Mouse (Mus musculus) limb, embryonic 14.5 days (tissue): Measurements from ENCODE around the gene Bcr. TPM values are rescaled to one million over a fixed set of nuclear protein-coding genes. Genes with fewer than 3 reads are reported as not detected.
A peak's percentile ranks its signal among the peaks of the same experiment; 100 is the strongest.

ENCODE experiments used
- ATAC-seq: fragments of 200-750 bp; cut with Nextera tagmentation; 2 replicates; pipeline ENCODE4 v1.8.0; 2017; ENCODE audit warnings: low read depth, moderate number of reproducible peaks, moderate TSS enrichment; ENCODE audit not compliant: low FRiP score
- DNase-seq: peaks from one replicate; pipeline ENCODE4 v3.0.0-alpha.2; 2015; ENCODE audit warnings: low spot score
- H3K27ac ChIP-seq: fragments of 300-500 bp; sonication (generic); replicated peaks from 2 replicates; pipeline ENCODE4 v1.5.1; 2014; ENCODE audit warnings: low read depth, mild to moderate bottlenecking, low read length, moderate library complexity, mixed read lengths
- H3K27me3 ChIP-seq: fragments of 300-500 bp; sonication (generic); 2 replicates; pipeline ENCODE4 v1.6.1; 2014; ENCODE audit warnings: low read length, mixed read lengths; ENCODE audit not compliant: control insufficient read depth, insufficient read depth
- H3K36me3 ChIP-seq: fragments of 300-500 bp; sonication (generic); 2 replicates; pipeline ENCODE4 v1.6.1; 2014; ENCODE audit warnings: mild to moderate bottlenecking, low read length, moderate library complexity, mixed read lengths; ENCODE audit not compliant: control insufficient read depth, insufficient read depth
- H3K4me1 ChIP-seq: fragments of 300-500 bp; sonication (generic); 2 replicates; pipeline ENCODE4 v1.6.1; 2014; ENCODE audit warnings: antibody characterized with exemption, low read length, mixed read lengths; ENCODE audit not compliant: control insufficient read depth, insufficient read depth
- H3K4me2 ChIP-seq: fragments of 300-500 bp; sonication (generic); replicated peaks from 2 replicates; pipeline ENCODE4 v1.6.1; 2014; ENCODE audit warnings: low read depth, mild to moderate bottlenecking, low read length, moderate library complexity; ENCODE audit not compliant: severe bottlenecking
- H3K4me3 ChIP-seq: fragments of 300-500 bp; sonication (generic); replicated peaks from 2 replicates; pipeline ENCODE4 v1.5.1; 2014; ENCODE audit warnings: low read length
- H3K9ac ChIP-seq: fragments of 300-500 bp; sonication (generic); 2 replicates; pipeline ENCODE4 v1.6.1; 2014; ENCODE audit warnings: mild to moderate bottlenecking, low read depth, low read length, moderate library complexity; ENCODE audit not compliant: severe bottlenecking
- H3K9me3 ChIP-seq: fragments of 300-500 bp; sonication (generic); 2 replicates; pipeline ENCODE4 v1.6.1; 2016; ENCODE audit warnings: low read length; ENCODE audit not compliant: control insufficient read depth
- POLR2A ChIP-seq: fragments of 200-500 bp; IDR thresholded peaks from 2 replicates; pipeline ENCODE4 v1.8.0; 2012; ENCODE audit warnings: inconsistent platforms, mild to moderate bottlenecking, moderate library complexity, borderline replicate concordance; ENCODE audit not compliant: insufficient read depth, insufficient read length; ENCODE audit errors: extremely low read depth
- WGBS: fragments of 180-500 bp; shearing (Covaris S2); extraction: QIAGEN DNeasy Blood & Tissue Kit; methylation state at CpG from one replicate; pipeline ENCODE4 v1.1.7; 2014; 5-methylcytosine and 5-hydroxymethylcytosine counted together
- polyA plus RNA-seq, 2 experiments: library from polyadenylated mRNA; depleted of rRNA in 1 of 2; stranded (reverse) in 1 of 2; unstranded in 1 of 2; fragments of >200 nt; fragmentation: Nextera tagmentation in 1 of 2; extraction: Ambion mirVana in 1 of 2; gene quantifications; 2 replicates each; pipeline versions ENCODE4 v1.2.1 to v1.2.3; 2012 to 2014

Bcr gene
- polyA plus RNA-seq, 2 experiments, result 10.0 to 26.8 TPM

- Histone ChIP-seq H3K27me3 (no peaks in the 10 kb centered on the region), H3K27ac (0 out of 2 replicates have a peak overlapping the region, but pooled peaks have one; percentile 48), H3K4me2 (peak overlapping the region; percentile 86), H3K9ac (peak overlapping the region; percentile 78), H3K36me3 (peaks cover 14% of the 10 kb centered on the region), H3K9me3 (no peaks in the 10 kb centered on the region), H3K4me1 (peaks cover 32% of the 10 kb centered on the region), H3K4me3 (peak overlapping the region; percentile 92)
- DNase-seq, result no peak
- ATAC-seq, result no peak
- WGBS, result under 1% methylated on average over 41 of the region's 48 CpGs
- TF ChIP-seq POLR2A, result no peak
These were observed 447 bp downstream of the Bcr start for GRCm38 (mm10) chr10:75060843-75061235.

GRCm38 (mm10) chr10:75061341-75062188 is 1.2 kb downstream of the Bcr start:
- WGBS, result 2% methylated on average over 71 of the region's 71 CpGs
- Histone ChIP-seq H3K9me3 (no peaks in the 10 kb centered on the region), H3K27me3 (no peaks in the 10 kb centered on the region), H3K4me1 (peaks cover 32% of the 10 kb centered on the region), H3K36me3 (peaks cover 15% of the 10 kb centered on the region), H3K4me2 (peak overlapping the region; percentile 86), H3K27ac (0 out of 2 replicates have a peak overlapping the region, but pooled peaks have one; percentile 48), H3K4me3 (peak overlapping the region; percentile 92), H3K9ac (peak overlapping the region; percentile 78)
- no peak for TF ChIP-seq POLR2A
- DNase-seq (no peak), ATAC-seq (no peak)

GRCm38 (mm10) chr10:75062189-75062561 is 1.8 kb downstream of the Bcr start:
- H3K36me3 ChIP-seq, result peaks cover 15% of the 10 kb centered on the region
- ATAC-seq (no peak), DNase-seq (peak; percentile 36)
- no peaks in the 10 kb centered on the region for H3K9me3 ChIP-seq
- no peak for TF ChIP-seq POLR2A
- H3K4me3 ChIP-seq, result peak overlapping the region; percentile 92
- H3K4me2 ChIP-seq, result peak overlapping the region; percentile 86
- 13% methylated on average over 6 of the region's 6 CpGs for WGBS
- no peak overlapping the region for H3K27ac ChIP-seq
- peak overlapping the region; percentile 78 for H3K9ac ChIP-seq
- H3K27me3 ChIP-seq, result no peaks in the 10 kb centered on the region
- peaks cover 34% of the 10 kb centered on the region for H3K4me1 ChIP-seq

- DNase-seq (no peak), ATAC-seq (no peak)
- TF ChIP-seq POLR2A, result no peak
- Histone ChIP-seq H3K9me3 (no peaks in the 10 kb centered on the region), H3K9ac (no peak overlapping the region), H3K36me3 (peaks cover 15% of the 10 kb centered on the region), H3K4me1 (peaks cover 36% of the 10 kb centered on the region), H3K27ac (no peak overlapping the region), H3K4me3 (peak overlapping the region; percentile 92), H3K27me3 (no peaks in the 10 kb centered on the region), H3K4me2 (peak overlapping the region; percentile 86)
- 39% methylated on average over 6 of the region's 6 CpGs for WGBS
These were observed 2.2 kb downstream of the Bcr start for GRCm38 (mm10) chr10:75062621-75063020.

GRCm38 (mm10) chr10:75063301-75063965 is 3.0 kb downstream of the Bcr start:
- H3K4me1 ChIP-seq, result peaks cover 43% of the 10 kb centered on the region

More at GRCm38 (mm10) chr10:75063301-75063965, 3.0 kb downstream of the Bcr start:
- Histone ChIP-seq H3K4me3 (peak overlapping the region; percentile 92), H3K27ac (no peak overlapping the region), H3K27me3 (no peaks in the 10 kb centered on the region), H3K4me2 (peak overlapping the region; percentile 86), H3K9ac (0 out of 2 replicates have a peak overlapping the region, but pooled peaks have one; percentile 25), H3K36me3 (peaks cover 15% of the 10 kb centered on the region), H3K9me3 (no peaks in the 10 kb centered on the region)
- ATAC-seq (no peak), DNase-seq (no peak)
- 67% methylated on average over 12 of the region's 12 CpGs for WGBS
- TF ChIP-seq POLR2A, result no peak
